Mouse (Mus musculus): ENCODE results near the gene Elmo1.

GRCm38 (mm10) chr13:20342881-20343280 lies 252.5 kb downstream of the Elmo1 start:
- no peak for TF ChIP-seq POLR2A (IDR thresholded peaks at IDR 0.05; ENCODE audit: control insufficient read depth, extremely low read depth, insufficient read depth, low read length, poor library complexity)
- no peak for TF ChIP-seq CTCF (IDR thresholded peaks at IDR 0.05; ENCODE audit: borderline replicate concordance, control insufficient read depth, extremely low read depth, insufficient read depth, low read length, poor library complexity)

Data from thymus, adult 2 months (tissue).